Mouse (Mus musculus): Measurements from ENCODE around the gene Rab7b.

Rab7b gene

DNA sequence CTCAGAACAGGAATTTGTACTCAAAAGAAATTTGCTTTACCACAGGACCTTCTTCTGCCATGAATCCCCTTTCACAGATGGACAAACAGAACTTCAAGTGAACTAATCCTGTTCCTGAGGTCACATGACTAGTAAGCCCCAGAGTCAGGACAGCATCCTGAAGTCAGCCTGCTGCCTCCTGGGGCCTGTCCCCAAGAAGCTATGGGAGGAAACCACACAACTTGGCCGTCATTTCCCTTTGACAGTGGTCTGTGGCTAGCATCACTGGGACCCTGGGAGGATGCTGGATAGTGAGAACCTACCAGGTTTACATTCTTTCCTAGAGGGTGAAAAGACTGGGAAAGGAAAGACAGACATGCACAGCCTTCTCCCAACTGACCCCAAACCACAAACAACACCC lies 50.3 kb downstream of the Rab7b start:
- no peak for DNase-seq (ENCODE audit: low spot score)

DNA sequence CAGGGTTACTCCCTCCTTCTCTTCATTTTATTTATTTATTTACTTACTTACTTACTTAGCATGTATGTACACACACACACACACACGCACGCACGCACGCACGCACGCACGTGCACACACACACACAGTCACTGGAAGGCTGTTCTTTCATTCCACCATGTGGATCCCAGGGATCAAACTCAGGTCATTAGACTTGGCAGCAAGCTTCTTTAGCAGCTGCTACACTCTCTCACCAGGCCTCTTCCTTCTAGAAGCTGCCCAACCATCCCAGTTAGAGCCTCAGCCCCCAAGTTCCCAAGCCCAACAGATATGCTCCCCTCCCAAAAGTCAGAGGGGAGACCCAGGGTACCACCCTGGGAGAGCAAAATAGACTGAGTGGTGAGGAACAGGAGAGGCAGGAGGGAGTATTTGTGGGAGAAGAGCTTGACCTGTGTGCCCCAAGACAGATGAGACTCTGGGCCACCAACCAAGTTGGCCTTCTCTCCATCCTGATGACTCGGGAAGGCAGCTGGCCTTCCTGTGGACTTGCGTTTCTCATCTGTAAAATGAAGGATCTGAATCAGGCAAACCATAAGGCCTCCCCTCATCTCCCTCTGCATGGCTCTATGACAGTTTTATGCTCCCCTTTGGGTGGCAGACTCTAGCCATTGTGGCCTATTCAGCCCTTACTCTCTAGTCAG lies 51.1 kb downstream of the Rab7b start:
- no peak for DNase-seq (ENCODE audit: low spot score)

DNA sequence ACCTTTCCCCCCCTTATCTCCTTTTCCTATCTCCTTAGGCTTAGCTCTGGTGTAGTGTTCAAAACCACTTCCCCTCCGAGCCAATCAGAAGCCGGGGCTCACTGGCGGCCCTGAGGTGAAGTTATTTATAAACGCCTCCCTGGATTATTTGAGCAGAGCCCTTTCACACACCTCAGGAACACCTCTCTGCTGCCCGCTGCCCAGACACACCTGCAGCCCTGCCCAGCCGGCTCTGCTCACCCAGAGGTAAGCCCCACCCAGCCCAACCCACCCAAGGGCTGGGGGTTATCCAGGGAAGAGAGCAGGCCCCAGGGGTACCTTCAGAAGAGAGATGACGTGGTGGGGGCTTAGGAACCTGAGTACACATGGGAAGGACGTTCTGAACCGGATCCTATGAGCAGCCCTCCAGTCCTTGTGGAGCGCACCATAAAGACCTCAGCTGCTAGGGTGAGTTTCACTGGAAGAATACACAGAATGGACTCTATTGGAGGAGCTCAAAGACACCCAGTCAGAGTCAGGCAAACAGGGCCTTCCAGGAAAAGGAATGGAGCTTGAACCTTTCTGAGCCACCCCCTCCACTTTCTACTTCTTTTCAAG lies 55.5 kb downstream of the Rab7b start, which contains the start of gene Slc26a9:
Gene Slc26a9 (plus strand): TSS at position 155 of the 597 bp plus-strand sequence.
- DNase-seq (ENCODE audit: low spot score): no peak

DNA sequence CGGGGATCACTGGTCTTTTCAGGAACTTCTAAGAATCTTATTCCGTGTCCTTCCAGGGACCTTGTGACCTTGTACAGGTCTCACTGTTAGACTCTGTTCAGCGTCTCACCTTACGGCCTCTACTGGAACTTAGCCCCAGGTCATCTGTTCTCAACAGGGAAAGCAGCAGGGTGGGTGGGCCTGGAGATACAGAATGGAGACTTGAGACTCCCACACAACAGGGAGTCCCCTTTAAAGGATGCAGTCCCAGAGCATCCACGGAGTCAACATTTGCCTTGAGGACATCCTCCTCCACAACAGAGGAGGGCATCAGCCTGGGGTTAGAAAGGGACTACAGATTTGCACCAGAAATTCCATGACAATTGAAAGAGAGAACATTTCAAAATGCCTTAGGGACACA lies 56.9 kb downstream of the Rab7b start:
- no peak for DNase-seq (ENCODE audit: low spot score)

DNA sequence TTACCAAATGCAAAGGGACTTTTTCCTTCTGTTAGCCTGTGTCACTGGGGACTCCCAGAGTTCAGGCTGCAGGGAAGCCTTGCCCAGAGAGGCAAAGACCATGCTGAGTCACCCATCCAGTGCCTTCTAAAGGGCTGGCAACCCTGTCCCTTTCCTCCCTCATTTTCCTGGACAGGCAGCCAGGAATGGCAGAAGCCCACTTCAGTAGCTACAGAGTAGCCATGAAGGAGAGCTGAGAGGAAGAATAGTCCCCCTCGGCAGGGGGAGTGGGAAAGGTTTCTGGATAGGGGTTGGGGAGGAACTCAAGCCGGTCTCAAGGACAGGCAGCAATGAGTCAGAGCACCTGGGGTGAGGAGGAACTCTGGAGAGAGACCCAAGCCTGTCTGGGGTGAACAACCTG lies 59.3 kb downstream of the Rab7b start:
- DNase-seq (ENCODE audit: low spot score): no peak

DNA sequence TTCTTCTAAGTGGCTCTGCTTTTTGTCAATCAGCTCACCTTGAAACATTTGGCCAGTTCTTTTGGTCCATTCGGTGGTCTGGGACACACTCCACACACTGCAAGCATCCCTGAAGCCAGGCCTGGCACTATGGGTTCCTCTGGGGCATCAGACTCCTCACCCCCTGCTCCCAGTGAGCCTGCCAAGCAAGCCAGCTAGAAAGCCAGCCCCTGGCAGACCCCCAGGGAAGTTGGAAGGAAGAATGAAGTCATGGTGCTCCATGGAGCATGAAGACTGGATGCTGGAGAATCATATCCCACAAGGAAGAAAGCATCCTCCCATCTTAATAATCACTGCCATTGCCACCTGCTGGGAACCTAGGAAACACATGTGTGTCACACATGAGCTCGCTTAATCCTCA lies 60.1 kb downstream of the Rab7b start:
- DNase-seq (ENCODE audit: low spot score): no peak

DNA sequence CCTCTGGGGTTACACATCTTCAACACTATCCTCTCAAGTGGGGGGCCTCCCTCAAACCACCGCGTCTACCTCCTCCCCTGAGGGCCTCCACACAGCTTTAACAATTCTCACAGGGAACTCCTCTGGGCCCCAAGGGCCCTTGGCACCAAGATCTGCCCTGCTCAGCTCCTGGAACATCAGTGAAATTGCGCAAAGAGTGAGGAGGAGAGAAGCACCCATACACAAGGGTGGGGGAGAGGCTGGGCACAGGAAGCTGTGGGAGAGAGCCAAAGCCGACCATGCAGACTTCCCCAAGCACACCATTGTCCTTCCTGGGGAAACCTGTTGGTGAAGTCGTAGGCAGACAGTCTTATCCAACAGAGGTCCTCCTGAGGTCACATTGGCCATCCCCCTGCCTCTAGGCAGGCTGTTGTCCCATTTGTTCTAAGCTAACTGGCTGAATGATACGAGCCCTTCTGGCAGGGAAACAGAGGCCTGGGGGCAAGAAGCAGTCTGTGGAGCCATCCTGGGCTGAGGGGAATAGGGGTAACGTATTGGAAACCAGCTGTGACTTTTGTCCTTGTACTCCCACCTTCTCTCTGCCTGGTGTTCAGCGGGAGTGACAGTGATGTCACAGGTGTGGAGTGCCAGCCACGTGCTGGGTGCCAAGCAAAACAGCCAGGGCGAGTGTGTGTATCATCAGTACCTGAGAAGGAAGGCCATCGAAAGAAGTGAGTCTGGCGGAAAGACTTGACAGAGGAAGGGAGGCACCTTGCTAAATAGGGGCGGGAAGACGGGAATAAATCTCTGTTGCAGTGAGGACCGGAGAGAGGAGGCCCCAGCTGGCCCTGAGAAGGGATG lies 61.4 kb downstream of the Rab7b start:
- DNase-seq (ENCODE audit: low spot score): no peak

DNA sequence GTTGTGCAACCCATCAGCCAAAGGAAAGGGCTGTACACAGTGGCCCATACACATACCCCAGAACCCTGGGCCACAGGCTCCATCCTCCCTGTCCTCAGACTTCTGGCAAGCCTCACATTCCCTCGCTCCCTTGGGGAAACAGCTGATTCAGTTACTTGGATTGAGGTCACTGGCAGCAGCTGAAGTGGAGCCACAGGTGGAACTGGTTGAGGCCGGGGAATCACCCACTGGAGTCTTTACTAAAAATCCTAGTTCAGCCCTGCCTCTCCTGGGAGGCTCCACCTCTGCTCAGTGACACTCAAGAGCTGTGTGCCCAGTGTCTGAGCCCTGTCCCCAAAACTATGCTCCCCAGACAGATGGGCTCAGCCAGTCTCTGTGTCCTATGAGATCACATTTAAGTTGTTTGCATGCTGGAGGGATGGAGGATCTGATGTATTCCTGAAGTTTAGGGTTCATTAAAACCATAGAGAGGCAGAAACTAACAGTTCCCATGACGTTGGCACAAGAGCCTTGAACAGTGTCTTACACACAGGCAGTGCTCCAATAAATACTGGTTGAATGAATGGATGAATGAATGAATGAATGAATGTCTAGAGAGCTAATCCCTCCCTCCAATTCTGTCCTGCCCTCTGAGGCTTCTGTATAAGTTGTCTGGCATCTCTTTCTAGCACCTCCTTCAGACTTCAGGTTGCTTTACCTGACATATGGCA lies 62.8 kb downstream of the Rab7b start:
- no peak for DNase-seq (ENCODE audit: low spot score)

DNA sequence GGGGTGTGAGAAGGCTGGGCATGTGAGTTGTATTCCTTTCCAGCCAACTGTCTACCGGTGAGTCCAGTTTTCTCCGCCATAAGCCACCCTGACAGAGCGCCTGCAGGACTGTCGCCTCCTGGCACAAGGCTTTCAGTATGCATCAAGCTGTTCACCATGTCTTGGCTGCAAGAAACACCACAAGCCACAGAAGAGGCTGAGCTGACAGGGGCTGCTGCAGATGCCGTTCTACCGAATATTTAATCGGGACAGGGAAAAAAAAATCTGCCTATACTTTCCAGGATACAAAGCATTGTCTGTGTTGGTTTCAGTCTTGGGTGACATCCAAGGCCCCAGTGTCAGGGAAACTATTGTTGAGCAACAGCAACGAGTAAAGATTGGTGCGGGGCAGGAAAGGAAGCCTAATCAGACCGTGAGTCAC lies 63.4 kb downstream of the Rab7b start:
- no peak for DNase-seq (ENCODE audit: low spot score)

DNA sequence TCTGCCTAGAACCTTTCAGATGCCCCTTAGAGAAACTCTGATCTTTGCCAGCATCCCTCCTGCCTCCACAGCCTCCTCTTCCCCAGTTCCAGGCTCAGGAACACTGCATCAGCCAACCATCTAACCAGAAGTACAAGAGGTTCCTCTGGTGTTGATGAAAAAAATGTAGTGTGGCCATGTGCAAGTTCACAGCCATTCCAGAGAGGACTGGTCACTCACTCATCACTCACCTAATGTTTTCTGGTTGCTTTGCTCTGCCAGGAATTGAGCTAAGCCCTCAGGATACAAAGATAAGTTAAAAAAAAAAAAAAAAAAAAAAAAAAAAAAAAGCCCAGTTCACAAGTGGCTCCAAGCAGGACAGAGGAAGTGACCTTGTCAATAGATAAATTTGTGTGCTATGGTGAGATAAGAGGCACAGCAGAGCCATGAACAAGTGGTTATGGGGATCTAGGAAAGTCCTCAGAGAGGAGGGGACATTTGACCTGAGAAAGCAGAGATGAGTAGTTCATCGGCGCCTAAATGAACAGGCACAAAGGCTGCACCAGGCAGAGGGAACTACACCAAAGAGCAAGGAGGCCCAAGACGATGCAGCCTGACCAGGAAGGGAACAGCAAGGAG lies 65.8 kb downstream of the Rab7b start:
- DNase-seq (ENCODE audit: low spot score): no peak

DNA sequence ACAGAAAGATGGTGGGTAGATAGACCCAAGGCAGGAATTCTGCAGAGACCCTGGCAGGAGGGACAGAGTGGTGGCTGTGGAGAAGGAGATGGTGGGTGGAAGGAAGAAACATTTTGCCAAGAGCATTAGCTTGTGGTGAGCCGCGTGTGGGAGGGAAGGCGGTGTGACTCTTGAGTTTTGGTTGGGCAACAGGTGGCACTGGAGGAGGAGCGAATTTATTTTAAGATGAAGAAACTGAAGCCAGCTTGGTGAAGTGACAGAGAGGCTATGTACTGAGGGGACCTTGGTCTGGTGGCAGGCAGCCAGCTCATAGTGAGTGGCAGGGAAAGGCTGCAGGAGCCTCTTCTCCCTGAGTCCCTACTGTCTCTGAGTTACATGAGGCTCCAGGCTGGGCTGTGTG lies 66.4 kb downstream of the Rab7b start:
- DNase-seq (ENCODE audit: low spot score): peak; percentile 49

DNA sequence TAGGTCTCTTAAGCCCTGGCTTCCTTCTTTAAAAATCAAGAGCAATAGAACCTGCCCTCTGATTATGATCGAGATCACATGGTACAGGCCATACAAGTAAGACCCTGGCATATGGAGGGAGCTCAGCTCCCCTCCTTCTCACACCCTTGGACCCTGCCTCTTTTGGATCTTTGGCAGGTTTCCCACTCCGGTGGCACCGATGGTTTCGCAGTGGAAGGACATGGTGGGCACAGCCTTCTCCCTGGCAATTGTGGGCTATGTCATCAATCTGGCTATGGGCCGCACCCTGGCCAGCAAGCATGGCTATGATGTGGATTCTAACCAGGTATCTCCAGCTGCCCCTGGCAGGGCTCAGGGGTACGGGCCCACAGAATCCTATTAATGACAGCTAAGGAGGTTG lies 68.7 kb downstream of the Rab7b start:
- DNase-seq (ENCODE audit: low spot score): no peak

DNA sequence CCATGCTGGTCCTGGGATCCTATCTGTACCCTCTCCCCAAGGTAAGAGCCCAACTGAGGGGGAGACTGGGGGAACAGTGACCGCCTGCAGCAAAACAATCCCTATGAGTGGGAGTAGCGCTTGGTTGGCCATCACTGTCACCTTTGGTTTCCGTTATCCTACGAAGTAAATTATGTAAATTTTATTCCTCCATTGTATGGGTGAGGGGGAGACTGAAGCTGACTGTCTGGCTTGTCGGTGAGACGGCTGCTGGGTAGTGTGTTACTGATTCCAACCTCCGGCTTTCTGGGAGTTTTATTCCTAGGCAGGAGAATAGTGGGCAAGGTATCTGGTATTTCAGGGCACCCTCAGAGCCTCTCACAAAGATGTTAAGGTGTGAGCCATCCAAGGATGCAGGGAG lies 70.3 kb downstream of the Rab7b start:
- DNase-seq (ENCODE audit: low spot score): no peak

DNA sequence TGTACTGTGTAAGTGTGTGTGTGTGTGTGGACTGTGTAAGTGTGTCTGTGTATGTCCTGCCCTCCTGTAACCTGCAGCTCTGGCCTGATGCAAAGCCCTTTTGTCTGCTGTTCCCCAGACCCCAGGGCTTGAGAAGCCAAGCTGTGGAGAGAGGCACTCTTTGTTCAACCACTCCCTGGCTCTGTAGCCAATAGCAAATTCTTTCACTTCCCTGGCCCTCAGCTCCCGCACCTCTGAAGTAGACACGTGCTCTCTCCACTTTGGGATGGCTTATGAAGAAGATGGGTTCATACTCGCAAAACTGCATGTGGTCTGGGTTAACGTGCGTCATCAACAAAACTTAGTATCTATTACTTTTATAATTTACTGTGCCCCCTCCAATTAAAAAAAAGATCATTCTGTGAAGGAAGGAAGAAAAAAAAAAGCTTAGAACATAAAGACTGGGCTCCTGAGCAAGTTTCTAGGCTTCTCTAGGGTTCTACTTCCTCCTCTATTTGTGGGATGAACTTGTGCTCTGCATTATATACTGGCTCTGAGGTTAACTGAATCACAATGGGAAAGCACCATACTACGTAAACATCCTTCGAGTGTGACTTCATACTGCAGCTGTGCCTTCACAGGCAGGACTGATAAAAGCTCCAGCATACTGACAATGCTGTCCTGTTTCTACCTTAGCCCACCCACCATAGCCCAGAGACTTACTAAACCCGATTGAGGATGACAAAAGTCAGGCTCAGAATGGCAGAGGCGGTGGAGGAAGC lies 71.4 kb downstream of the Rab7b start:
- DNase-seq (ENCODE audit: low spot score): no peak

DNA sequence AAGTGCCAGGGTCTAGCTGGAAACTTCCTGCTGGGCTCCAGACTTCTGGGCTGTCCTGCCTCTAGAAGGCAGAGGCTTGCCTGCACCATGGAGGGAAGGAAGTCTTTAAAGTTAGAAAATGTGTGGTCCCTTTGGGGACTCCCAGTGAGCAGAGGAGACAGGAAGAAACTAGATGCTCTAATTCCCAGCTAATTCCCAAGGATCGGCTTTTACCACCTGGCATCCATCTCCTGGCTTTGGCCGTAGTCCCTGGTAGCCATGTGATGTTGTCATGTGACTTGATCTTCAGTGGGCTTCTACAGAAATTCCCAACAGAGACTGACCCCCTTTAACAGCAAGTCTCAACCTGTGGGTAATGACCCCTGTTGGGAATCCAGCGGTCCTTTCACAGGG lies 71.9 kb downstream of the Rab7b start:
- DNase-seq (ENCODE audit: low spot score): no peak

DNA sequence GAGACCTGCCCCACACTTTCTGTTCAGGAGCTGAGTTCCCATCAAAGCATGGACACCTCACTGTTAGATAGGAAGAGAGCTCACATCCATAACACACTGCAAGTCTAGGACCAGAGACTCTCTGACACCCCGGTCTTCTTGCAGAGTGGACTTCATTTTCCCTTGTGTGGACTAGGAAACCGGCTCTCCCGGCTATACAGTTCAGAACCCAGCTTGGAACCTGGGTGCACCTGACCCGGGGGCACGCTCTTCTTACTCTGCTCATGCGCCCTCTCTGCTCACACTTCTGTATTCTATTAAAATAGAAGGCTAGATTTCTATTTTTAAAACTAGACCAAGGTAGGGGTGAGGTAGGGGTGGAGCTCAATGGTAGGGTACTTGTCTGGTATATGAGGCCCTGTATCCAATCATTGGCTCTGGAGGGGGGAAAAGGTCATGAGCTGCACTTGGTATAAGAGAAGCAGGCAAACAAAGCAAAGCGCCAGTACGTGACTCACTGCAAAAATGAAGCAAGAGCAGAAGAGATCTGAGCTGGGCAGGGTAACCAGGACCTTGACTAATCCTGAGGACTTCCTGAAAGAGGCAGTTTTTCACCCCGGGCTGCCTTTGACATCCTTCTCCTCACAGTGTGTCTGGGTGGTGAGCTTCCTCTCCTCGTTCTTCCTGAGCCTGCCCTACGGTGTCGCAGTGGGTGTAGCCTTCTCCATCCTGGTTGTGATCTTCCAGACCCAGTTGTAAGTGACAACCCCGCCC lies 72.8 kb downstream of the Rab7b start:
- no peak for DNase-seq (ENCODE audit: low spot score)

DNA sequence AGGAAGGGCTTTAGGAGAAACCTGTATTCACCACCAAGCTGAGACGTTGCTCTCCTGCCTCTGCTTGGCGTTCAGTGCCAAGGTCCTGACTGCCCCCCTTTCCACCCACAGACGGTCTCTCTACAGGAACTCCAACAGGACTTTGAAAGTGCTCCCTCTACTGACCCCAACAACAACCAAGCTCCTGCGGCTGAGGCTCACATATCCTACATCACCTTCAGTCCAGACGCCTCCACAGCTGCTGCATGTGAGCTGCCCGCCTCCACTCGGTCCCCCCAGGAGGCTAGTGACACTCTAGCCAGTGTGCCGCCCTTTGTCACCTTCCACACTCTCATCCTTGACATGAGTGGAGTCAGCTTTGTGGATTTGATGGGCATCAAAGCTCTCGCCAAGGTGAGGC lies 75.2 kb downstream of the Rab7b start:
- DNase-seq (ENCODE audit: low spot score): no peak

DNA sequence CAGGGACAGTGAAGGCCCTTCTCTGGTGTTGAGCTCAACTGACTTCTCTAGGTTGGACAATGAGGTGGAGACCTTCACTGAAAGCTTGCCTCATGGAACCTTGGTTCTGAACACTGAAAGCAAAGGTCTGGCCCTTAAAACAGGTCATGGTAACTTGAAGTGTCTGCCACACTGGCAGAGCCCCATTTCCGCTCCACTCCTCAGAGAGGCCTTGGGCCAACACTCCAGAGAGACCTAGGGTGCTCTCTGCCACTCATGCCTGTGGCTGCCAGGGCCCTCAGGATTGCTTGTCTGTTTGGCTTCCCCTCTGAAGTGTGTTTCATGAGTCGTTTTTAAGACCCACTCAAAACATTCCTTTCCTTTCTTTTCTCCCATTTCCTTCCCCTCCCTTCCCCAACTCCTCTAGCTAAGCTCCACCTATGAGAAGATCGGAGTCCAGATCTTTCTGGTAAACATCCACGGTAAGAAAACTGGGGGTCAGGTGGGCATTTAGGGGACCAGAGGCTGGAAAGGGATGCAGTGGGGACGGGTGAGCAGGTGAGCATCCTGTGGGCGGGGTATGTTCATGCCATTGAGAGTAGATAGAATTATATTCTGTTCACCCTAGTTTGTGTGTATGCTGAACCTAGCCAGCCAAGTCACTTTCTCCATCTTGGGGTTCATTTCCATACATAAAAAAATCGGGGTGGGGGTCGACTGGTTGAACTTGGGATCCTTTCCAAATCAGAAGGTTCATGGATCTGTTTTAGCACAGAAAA lies 76.3 kb downstream of the Rab7b start:
- DNase-seq (ENCODE audit: low spot score): no peak
